Mouse (Mus musculus) embryonic facial prominence, embryonic 14.5 days (tissue): ENCODE data around the gene Abca3. TPM values are rescaled to one million over a fixed set of nuclear protein-coding genes. Genes with fewer than 3 reads are reported as not detected.
"Not testable (repeated sequence)": the region's sequence is repeated elsewhere in the genome, so short reads cannot be mapped to it uniquely, and the experiment has no call there.

ENCODE experiments used
- ATAC-seq: fragments of 200-750 bp; cut with Nextera tagmentation; 2 replicates; pipeline ENCODE4 v1.8.0; 2017; ENCODE audit warnings: low read depth, moderate number of reproducible peaks, moderate TSS enrichment
- DNase-seq: peaks from one replicate; pipeline ENCODE4 v3.0.0-alpha.2; 2015; ENCODE audit warnings: low spot score
- H3K27ac ChIP-seq: fragments of 300-500 bp; sonication (generic); replicated peaks from 2 replicates; pipeline ENCODE4 v1.5.1; 2014; ENCODE audit warnings: low read depth, mild to moderate bottlenecking, low read length, moderate library complexity
- H3K27me3 ChIP-seq: fragments of 300-500 bp; sonication (generic); replicated peaks from 2 replicates; pipeline ENCODE4 v1.6.1; 2014; ENCODE audit warnings: low read length; ENCODE audit not compliant: control insufficient read depth, insufficient read depth
- H3K36me3 ChIP-seq: fragments of 300-500 bp; sonication (generic); 2 replicates; pipeline ENCODE4 v1.6.1; 2014; ENCODE audit warnings: low read length, mixed read lengths; ENCODE audit not compliant: control insufficient read depth, insufficient read depth
- H3K4me1 ChIP-seq: fragments of 300-500 bp; sonication (generic); 2 replicates; pipeline ENCODE4 v1.6.1; 2014; ENCODE audit warnings: antibody characterized with exemption, low read length; ENCODE audit not compliant: control insufficient read depth, insufficient read depth
- H3K4me2 ChIP-seq: fragments of 300-500 bp; sonication (generic); 2 replicates; pipeline ENCODE4 v1.6.1; 2014; ENCODE audit warnings: low read depth, mild to moderate bottlenecking, low read length, moderate library complexity, mixed read lengths
- H3K4me3 ChIP-seq: fragments of 300-500 bp; sonication (generic); 2 replicates; pipeline ENCODE4 v1.5.1; 2014; ENCODE audit warnings: low read depth, mild to moderate bottlenecking, low read length
- H3K9ac ChIP-seq: fragments of 300-500 bp; sonication (generic); 2 replicates; pipeline ENCODE4 v1.6.1; 2014; ENCODE audit warnings: low read depth, mild to moderate bottlenecking, low read length, moderate library complexity, mixed read lengths
- H3K9me3 ChIP-seq: fragments of 300-500 bp; sonication (generic); 2 replicates; pipeline ENCODE4 v1.6.1; 2016; ENCODE audit warnings: low read length; ENCODE audit not compliant: control insufficient read depth
- WGBS: fragments of 180-500 bp; shearing (Covaris S2); extraction: QIAGEN DNeasy Blood & Tissue Kit; methylation state at CpG from one replicate; pipeline ENCODE4 v1.1.7; 2014; 5-methylcytosine and 5-hydroxymethylcytosine counted together
- polyA plus RNA-seq: library from polyadenylated mRNA; unstranded; fragments of >200 nt; fragmentation: Nextera tagmentation; extraction: Ambion mirVana; gene quantifications from 2 replicates; pipeline ENCODE4 v1.2.1, GENCODE M21; 2014

Gene Abca3
- polyA plus RNA-seq, 1 experiment from 2014 or later: 10.1 TPM

GRCm38 (mm10) chr17:24416051-24416652 is 64.4 kb downstream of the Abca3 start:
- no peak for DNase-seq
- H3K4me3 ChIP-seq: peak overlapping the region; percentile 86
- no peak overlapping the region; the same call in 1 of the 2 replicates for H3K27ac ChIP-seq
- WGBS: 89% methylated on average over 3 of the region's 3 CpGs
- peaks cover 16% of the 10 kb centered on the region for H3K4me1 ChIP-seq
- ATAC-seq: no peak
- H3K9me3 ChIP-seq: no peaks in the 10 kb centered on the region
- peaks cover 54% of the 10 kb centered on the region for H3K36me3 ChIP-seq
- H3K27me3 ChIP-seq: no peaks in the 10 kb centered on the region
- peak overlapping the region; percentile 81 for H3K4me2 ChIP-seq
- H3K9ac ChIP-seq: peak overlapping the region; percentile 97

- peaks cover 74% of the 10 kb centered on the region for H3K36me3 ChIP-seq
- H3K4me3 ChIP-seq: no peak overlapping the region
- 85% methylated on average over 4 of the region's 4 CpGs for WGBS
- no peak for DNase-seq
- H3K27ac ChIP-seq: no peak overlapping the region
- H3K4me1 ChIP-seq: peaks cover 4% of the 10 kb centered on the region
- H3K4me2 ChIP-seq: no peak overlapping the region
- H3K9me3 ChIP-seq: no peaks in the 10 kb centered on the region
- H3K27me3 ChIP-seq: no peaks in the 10 kb centered on the region
- H3K9ac ChIP-seq: no peak overlapping the region
- no peak for ATAC-seq
Observed at GRCm38 (mm10) chr17:24423114-24423513, 71.4 kb downstream of the Abca3 start.

- no peaks in the 10 kb centered on the region for H3K9me3 ChIP-seq
- H3K27me3 ChIP-seq: no peaks in the 10 kb centered on the region
- ATAC-seq (no peak), DNase-seq (no peak)
- H3K4me2 ChIP-seq: no peak overlapping the region
- peaks cover 61% of the 10 kb centered on the region for H3K36me3 ChIP-seq
- no peak overlapping the region for H3K9ac ChIP-seq
- 85% methylated on average over 5 of the region's 5 CpGs for WGBS
- no peak overlapping the region for H3K27ac ChIP-seq
- H3K4me3 ChIP-seq: no peak overlapping the region
- peaks cover 4% of the 10 kb centered on the region for H3K4me1 ChIP-seq
Observed at GRCm38 (mm10) chr17:24424489-24424888, 72.7 kb downstream of the Abca3 start.

GRCm38 (mm10) chr17:24425326-24425725 is 73.6 kb downstream of the Abca3 start:
- not testable (repeated sequence) for DNase-seq, H3K27ac ChIP-seq, H3K4me3 ChIP-seq, H3K4me2 ChIP-seq, H3K9me3 ChIP-seq, H3K27me3 ChIP-seq, ATAC-seq, H3K9ac ChIP-seq, H3K4me1 ChIP-seq
- peaks cover 52% of the 10 kb centered on the region for H3K36me3 ChIP-seq
- 93% methylated on average over 4 of the region's 8 CpGs for WGBS

GRCm38 (mm10) chr17:24425905-24426304 is 74.2 kb downstream of the Abca3 start:
- no peak overlapping the region for H3K9ac ChIP-seq
- peak overlapping the region; percentile 94; the same call in 1 of the 2 replicates for H3K27ac ChIP-seq
- H3K4me1 ChIP-seq: peaks cover 4% of the 10 kb centered on the region
- H3K36me3 ChIP-seq: peaks cover 46% of the 10 kb centered on the region
- DNase-seq (no peak), ATAC-seq (no peak)
- 83% methylated on average over 7 of the region's 7 CpGs for WGBS
- H3K4me3 ChIP-seq: peak overlapping the region; percentile 78; the same call in 1 of the 2 replicates
- no peaks in the 10 kb centered on the region for H3K27me3 ChIP-seq
- H3K9me3 ChIP-seq: no peaks in the 10 kb centered on the region
- peak overlapping the region; percentile 72 for H3K4me2 ChIP-seq

GRCm38 (mm10) chr17:24426471-24427169 is 74.9 kb downstream of the Abca3 start, which contains the start of gene Eci1:
Gene Eci1 (plus strand): TSS chr17:24426641.
- Histone ChIP-seq H3K9me3 (no peaks in the 10 kb centered on the region), H3K27ac (peak within 1 kb of the TSS; percentile 94), H3K9ac (peak within 1 kb of the TSS; percentile 89), H3K4me3 (peak within 1 kb of the TSS; percentile 78), H3K4me1 (peaks cover 4% of the 10 kb centered on the region), H3K27me3 (no peaks in the 10 kb centered on the region), H3K4me2 (peak within 1 kb of the TSS; percentile 72), H3K36me3 (peaks cover 39% of the 10 kb centered on the region)
- under 1% methylated on average over 37 of the region's 48 CpGs for WGBS
- DNase-seq (peak; percentile 96), ATAC-seq (peak; percentile 97)

- 7% methylated on average over 8 of the region's 8 CpGs for WGBS
- Histone ChIP-seq H3K4me2 (peak overlapping the region; percentile 72), H3K36me3 (peaks cover 34% of the 10 kb centered on the region), H3K4me3 (peak overlapping the region; percentile 78), H3K4me1 (peaks cover 4% of the 10 kb centered on the region), H3K9me3 (no peaks in the 10 kb centered on the region), H3K9ac (peak overlapping the region; percentile 89), H3K27ac (peak overlapping the region; percentile 94), H3K27me3 (no peaks in the 10 kb centered on the region)
- DNase-seq: peak; percentile 60
- ATAC-seq: 0 out of 2 replicates have a peak, but pooled peaks have one; percentile 21
Observed at GRCm38 (mm10) chr17:24427170-24427557, 75.4 kb downstream of the Abca3 start.

GRCm38 (mm10) chr17:24429201-24429983 is 77.6 kb downstream of the Abca3 start:
- DNase-seq: no peak
- Histone ChIP-seq H3K4me3 (no peak overlapping the region), H3K27me3 (no peaks in the 10 kb centered on the region), H3K9ac (no peak overlapping the region), H3K36me3 (peaks cover 18% of the 10 kb centered on the region), H3K9me3 (no peaks in the 10 kb centered on the region), H3K4me1 (peaks cover 4% of the 10 kb centered on the region), H3K27ac (no peak overlapping the region), H3K4me2 (no peak overlapping the region)
- no peak for ATAC-seq
- 86% methylated on average over 14 of the region's 14 CpGs for WGBS
